Mouse (Mus musculus) common myeloid progenitor, adult 5-6 weeks (primary cell): Measurements from ENCODE around the gene Cd99l2. TPM values are rescaled to one million over a fixed set of nuclear protein-coding genes. Genes with fewer than 3 reads are reported as not detected.
A peak's percentile ranks its signal among the peaks of the same experiment; 100 is the strongest.

Experiments
- ATAC-seq: replicated peaks from 2 replicates; pipeline ENCODE4 v1.8.0; 2016; ENCODE audit warnings: low read depth, mild to moderate bottlenecking, moderate TSS enrichment, inconsistent platforms; ENCODE audit not compliant: poor library complexity, severe bottlenecking
- total RNA-seq: library from RNA; stranded (forward); fragments of 200-1000, 187-1606 nt; gene quantifications from 2 replicates; pipeline ENCODE4 v1.2.3, GENCODE M21; 2017

The Cd99l2 gene
- total RNA-seq, 1 experiment from 2014 or later = 11.1 TPM

GRCm38 (mm10) chrX:71381571-71381970, 111.1 kb downstream of the Cd99l2 start:
- peak; percentile 54; the same call in 1 of the 2 replicates for ATAC-seq

GRCm38 (mm10) chrX:71378435-71378834, 114.2 kb downstream of the Cd99l2 start:
- ATAC-seq = no peak

GRCm38 (mm10) chrX:71376781-71377180, 115.9 kb downstream of the Cd99l2 start:
- no peak for ATAC-seq

Other genes starting within 250 kb of the Cd99l2 start
- 25.7 and 36.2 TPM in 2 replicates for gene Mtmr1, start 128.1 kb downstream of the Cd99l2 start, total RNA-seq
- gene Hmgb3, start 63.1 kb upstream of the Cd99l2 start, total RNA-seq = 362 and 365 TPM in 2 replicates
- not detected in 2 replicates for gene Gpr50, start 170.8 kb upstream of the Cd99l2 start, total RNA-seq